Mouse (Mus musculus): Measurements from ENCODE around the gene Eda. TPM values are rescaled to one million over a fixed set of nuclear protein-coding genes. Genes with fewer than 3 reads are reported as not detected.

Eda gene
- 1.3 and 1.4 TPM in 2 replicates for polyA plus RNA-seq (2014; fragmentation: Nextera tagmentation; extraction: Ambion mirVana)

GRCm38 (mm10) chrX:99975250-99975984, at the start of gene Eda:
Gene Eda, plus strand, starts transcription at chrX:99975606.
- no peak within 1 kb of the TSS for H3K27ac ChIP-seq (ENCODE audit: low read depth, low read length)
- WGBS = 29% methylated on average over 38 of the region's 49 CpGs

GRCm38 (mm10) chrX:99961002-99961401, 14.4 kb upstream of the Eda start:
- 78% methylated on average over 4 of the region's 4 CpGs for WGBS
- Histone ChIP-seq H3K9me3 (replicated peaks; ENCODE audit: control insufficient read depth, low read length) (no peaks in the 10 kb centered on the region), H3K4me2 (ENCODE audit: low read length) (no peak overlapping the region), H3K36me3 (ENCODE audit: control insufficient read depth, insufficient read depth, low read length) (no peaks in the 10 kb centered on the region), H3K9ac (ENCODE audit: low read length) (no peak overlapping the region), H3K4me1 (ENCODE audit: control insufficient read depth, insufficient read depth, low read length) (no peaks in the 10 kb centered on the region), H3K27me3 (replicated peaks; ENCODE audit: control insufficient read depth, insufficient read depth, low read length) (no peaks in the 10 kb centered on the region), H3K4me3 (ENCODE audit: low read depth, low read length) (no peak overlapping the region), H3K27ac (ENCODE audit: low read depth, low read length) (no peak overlapping the region)
- ATAC-seq (no peak), DNase-seq (ENCODE audit: low spot score) (no peak)

More at GRCm38 (mm10) chrX:99975250-99975984, at the start of gene Eda:
- DNase-seq (ENCODE audit: low spot score) (peak; percentile 91), ATAC-seq (peak; percentile 98)
- H3K4me1 ChIP-seq (ENCODE audit: control insufficient read depth, insufficient read depth, low read length) = no peaks in the 10 kb centered on the region
- no peaks in the 10 kb centered on the region for H3K9me3 ChIP-seq (replicated peaks; ENCODE audit: control insufficient read depth, low read length)
- peak within 1 kb of the TSS; percentile 58; the same call in 1 of the 2 replicates for H3K9ac ChIP-seq (ENCODE audit: low read length)
- 0 out of 2 replicates have a peak, but pooled peaks cover 4% of the 10 kb centered on the region for H3K27me3 ChIP-seq (replicated peaks; ENCODE audit: control insufficient read depth, insufficient read depth, low read length)
- H3K4me3 ChIP-seq (ENCODE audit: low read depth, low read length) = peak within 1 kb of the TSS; percentile 48
- peak within 1 kb of the TSS; percentile 77 for H3K4me2 ChIP-seq (ENCODE audit: low read length)
- no peaks in the 10 kb centered on the region for H3K36me3 ChIP-seq (ENCODE audit: control insufficient read depth, insufficient read depth, low read length)

- Histone ChIP-seq H3K9ac (ENCODE audit: low read length) (no peak overlapping the region), H3K27me3 (replicated peaks; ENCODE audit: control insufficient read depth, insufficient read depth, low read length) (no peaks in the 10 kb centered on the region), H3K4me2 (ENCODE audit: low read length) (no peak overlapping the region), H3K36me3 (ENCODE audit: control insufficient read depth, insufficient read depth, low read length) (no peaks in the 10 kb centered on the region), H3K4me1 (ENCODE audit: control insufficient read depth, insufficient read depth, low read length) (no peaks in the 10 kb centered on the region), H3K9me3 (replicated peaks; ENCODE audit: control insufficient read depth, low read length) (no peaks in the 10 kb centered on the region), H3K4me3 (ENCODE audit: low read depth, low read length) (no peak overlapping the region), H3K27ac (ENCODE audit: low read depth, low read length) (no peak overlapping the region)
- 74% methylated on average over 1 of the region's 1 CpGs for WGBS
- DNase-seq (ENCODE audit: low spot score) (no peak), ATAC-seq (no peak)
Measured at GRCm38 (mm10) chrX:99970111-99970510, 5.3 kb upstream of the Eda start.

- DNase-seq (ENCODE audit: low spot score) (no peak), ATAC-seq (no peak)
- 0 out of 2 replicates have a peak, but pooled peaks cover 4% of the 10 kb centered on the region for H3K27me3 ChIP-seq (replicated peaks; ENCODE audit: control insufficient read depth, insufficient read depth, low read length)
- H3K27ac ChIP-seq (ENCODE audit: low read depth, low read length) = no peak overlapping the region
- H3K9me3 ChIP-seq (replicated peaks; ENCODE audit: control insufficient read depth, low read length) = no peaks in the 10 kb centered on the region
- no peaks in the 10 kb centered on the region for H3K4me1 ChIP-seq (ENCODE audit: control insufficient read depth, insufficient read depth, low read length)
- H3K36me3 ChIP-seq (ENCODE audit: control insufficient read depth, insufficient read depth, low read length) = no peaks in the 10 kb centered on the region
- H3K9ac ChIP-seq (ENCODE audit: low read length) = no peak overlapping the region
- no peak overlapping the region for H3K4me3 ChIP-seq (ENCODE audit: low read depth, low read length)
- H3K4me2 ChIP-seq (ENCODE audit: low read length) = no peak overlapping the region
- 59% methylated on average over 3 of the region's 3 CpGs for WGBS
Measured at GRCm38 (mm10) chrX:99974381-99974780, 1.0 kb upstream of the Eda start.

- ATAC-seq = peak; percentile 29; the same call in 1 of the 2 replicates
- no peak for DNase-seq (ENCODE audit: low spot score)
Measured at GRCm38 (mm10) chrX:99974803-99975202, 603 bp upstream of the Eda start.

GRCm38 (mm10) chrX:99975985-99976924, 849 bp downstream of the Eda start:
- 33% methylated on average over 38 of the region's 48 CpGs for WGBS
- no peak overlapping the region for H3K27ac ChIP-seq (ENCODE audit: low read depth, low read length)
- peak; percentile 2 for DNase-seq (ENCODE audit: low spot score)
- peak overlapping the region; percentile 48 for H3K4me3 ChIP-seq (ENCODE audit: low read depth, low read length)
- ATAC-seq = no peak; the same call in none of the 2 replicates
- no peaks in the 10 kb centered on the region for H3K4me1 ChIP-seq (ENCODE audit: control insufficient read depth, insufficient read depth, low read length)
- H3K9me3 ChIP-seq (replicated peaks; ENCODE audit: control insufficient read depth, low read length) = no peaks in the 10 kb centered on the region
- H3K4me2 ChIP-seq (ENCODE audit: low read length) = peak overlapping the region; percentile 77
- H3K27me3 ChIP-seq (replicated peaks; ENCODE audit: control insufficient read depth, insufficient read depth, low read length) = 0 out of 2 replicates have a peak, but pooled peaks cover 4% of the 10 kb centered on the region
- peak overlapping the region; percentile 58; the same call in 1 of the 2 replicates for H3K9ac ChIP-seq (ENCODE audit: low read length)
- H3K36me3 ChIP-seq (ENCODE audit: control insufficient read depth, insufficient read depth, low read length) = no peaks in the 10 kb centered on the region

More at GRCm38 (mm10) chrX:99974803-99975202, 603 bp upstream of the Eda start:
- Histone ChIP-seq H3K27me3 (replicated peaks; ENCODE audit: control insufficient read depth, insufficient read depth, low read length) (0 out of 2 replicates have a peak, but pooled peaks cover 4% of the 10 kb centered on the region), H3K4me1 (ENCODE audit: control insufficient read depth, insufficient read depth, low read length) (no peaks in the 10 kb centered on the region), H3K9ac (ENCODE audit: low read length) (no peak overlapping the region), H3K4me3 (ENCODE audit: low read depth, low read length) (peak overlapping the region; percentile 48; the same call in 1 of the 2 replicates), H3K4me2 (ENCODE audit: low read length) (peak overlapping the region; percentile 77), H3K36me3 (ENCODE audit: control insufficient read depth, insufficient read depth, low read length) (no peaks in the 10 kb centered on the region), H3K27ac (ENCODE audit: low read depth, low read length) (no peak overlapping the region), H3K9me3 (replicated peaks; ENCODE audit: control insufficient read depth, low read length) (no peaks in the 10 kb centered on the region)
- WGBS = 30% methylated on average over 5 of the region's 5 CpGs

GRCm38 (mm10) chrX:99978354-99978753, 2.9 kb downstream of the Eda start:
- DNase-seq (ENCODE audit: low spot score) (no peak), ATAC-seq (no peak)
- WGBS = 75% methylated on average over 2 of the region's 2 CpGs
- Histone ChIP-seq H3K36me3 (ENCODE audit: control insufficient read depth, insufficient read depth, low read length) (no peaks in the 10 kb centered on the region), H3K27me3 (replicated peaks; ENCODE audit: control insufficient read depth, insufficient read depth, low read length) (0 out of 2 replicates have a peak, but pooled peaks cover 4% of the 10 kb centered on the region), H3K4me3 (ENCODE audit: low read depth, low read length) (no peak overlapping the region), H3K4me1 (ENCODE audit: control insufficient read depth, insufficient read depth, low read length) (no peaks in the 10 kb centered on the region), H3K9ac (ENCODE audit: low read length) (no peak overlapping the region), H3K4me2 (ENCODE audit: low read length) (no peak overlapping the region), H3K27ac (ENCODE audit: low read depth, low read length) (no peak overlapping the region), H3K9me3 (replicated peaks; ENCODE audit: control insufficient read depth, low read length) (no peaks in the 10 kb centered on the region)

GRCm38 (mm10) chrX:99993434-99993833, 18.0 kb downstream of the Eda start:
- Histone ChIP-seq H3K9ac (ENCODE audit: low read length) (no peak overlapping the region), H3K4me3 (ENCODE audit: low read depth, low read length) (no peak overlapping the region), H3K27ac (ENCODE audit: low read depth, low read length) (no peak overlapping the region), H3K36me3 (ENCODE audit: control insufficient read depth, insufficient read depth, low read length) (no peaks in the 10 kb centered on the region), H3K4me1 (ENCODE audit: control insufficient read depth, insufficient read depth, low read length) (no peaks in the 10 kb centered on the region), H3K4me2 (ENCODE audit: low read length) (no peak overlapping the region), H3K9me3 (replicated peaks; ENCODE audit: control insufficient read depth, low read length) (no peaks in the 10 kb centered on the region), H3K27me3 (replicated peaks; ENCODE audit: control insufficient read depth, insufficient read depth, low read length) (no peaks in the 10 kb centered on the region)
- ATAC-seq (no peak), DNase-seq (ENCODE audit: low spot score) (no peak)
- WGBS = 87% methylated on average over 1 of the region's 1 CpGs

Measured in forebrain, embryonic 14.5 days (tissue).